Mouse (Mus musculus): ENCODE results near the gene Os9.

The Os9 gene

DNA sequence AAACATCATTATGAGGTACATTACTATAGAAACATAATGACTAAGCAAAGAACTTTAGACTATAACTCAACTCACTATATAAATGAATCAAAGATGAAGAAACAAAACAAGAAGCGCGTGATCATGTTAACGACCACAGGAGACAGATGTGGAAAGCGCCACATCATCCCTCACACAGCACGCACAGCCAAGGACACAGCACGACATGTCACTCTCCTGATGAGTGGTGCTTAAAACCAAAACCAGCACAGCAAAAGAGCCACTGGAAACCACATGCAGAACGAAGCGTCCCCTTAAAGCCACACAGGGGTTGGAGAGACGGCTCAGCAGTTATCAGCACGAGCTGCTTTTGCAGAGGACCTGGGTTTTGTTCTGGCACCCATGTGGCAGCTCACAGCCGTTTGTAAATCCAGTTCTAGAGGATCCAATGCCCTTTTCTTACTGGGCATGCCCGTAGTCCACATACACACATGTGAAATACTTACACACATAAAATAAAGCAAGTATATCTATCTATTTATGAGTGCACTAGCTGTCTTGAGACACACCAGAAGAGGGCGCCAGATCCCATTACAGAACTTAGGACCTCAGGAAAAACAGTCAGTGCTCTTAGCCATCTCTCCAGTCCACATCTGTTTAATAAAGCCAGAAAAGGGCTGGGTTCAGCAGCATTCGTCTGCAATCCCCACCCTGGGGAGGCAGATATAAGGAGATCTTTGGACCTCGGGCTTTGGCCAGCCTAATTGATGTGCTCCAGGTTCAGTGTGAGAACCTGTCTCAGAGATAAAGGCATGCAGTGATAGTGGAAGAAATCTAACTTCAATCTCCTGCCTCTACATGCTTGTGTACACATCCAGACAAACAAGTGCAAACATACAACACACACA, 9.7 kb downstream of the Os9 start:
- DNase-seq, result peak in 1 of 2 experiments; percentile 8

GRCm38 (mm10) chr10:127108262-127108583, 12.7 kb downstream of the Os9 start:
- DNase-seq, result peak in 1 of 2 experiments; percentile 9

GRCm38 (mm10) chr10:127107563-127108261, 13.2 kb downstream of the Os9 start:
- DNase-seq, result peak in 1 of 2 experiments; percentile 13

- peak in 1 of 2 experiments; percentile 9 for DNase-seq
Observed at GRCm38 (mm10) chr10:127103631-127104030, 17.3 kb downstream of the Os9 start.

GRCm38 (mm10) chr10:127101151-127101550, 19.8 kb downstream of the Os9 start:
- DNase-seq, result no peak

- DNase-seq, result no peak
Observed at GRCm38 (mm10) chr10:127100414-127100813, 20.5 kb downstream of the Os9 start.

GRCm38 (mm10) chr10:127099868-127100267, 21.1 kb downstream of the Os9 start:
- no peak for DNase-seq

DNA sequence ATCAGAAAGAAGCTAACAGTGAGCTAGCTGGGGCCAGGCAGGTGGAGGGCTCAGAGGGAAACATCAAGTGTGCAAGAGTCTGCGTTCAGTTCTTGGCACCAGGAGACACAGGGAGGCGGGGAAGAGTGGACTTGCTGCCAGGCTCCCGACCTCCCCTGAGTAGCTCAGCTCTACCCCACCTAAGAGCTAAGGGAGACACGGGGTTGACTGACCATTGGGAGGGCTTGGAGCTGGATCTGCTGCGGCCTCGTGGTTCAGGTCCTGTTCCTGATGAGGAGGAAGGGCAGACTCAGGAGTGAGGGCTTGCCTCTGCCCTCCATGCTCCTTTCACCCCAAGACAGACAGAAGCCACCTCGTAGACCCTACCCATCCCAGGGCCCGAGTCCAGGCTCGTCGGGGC, 21.7 kb downstream of the Os9 start:
- peak in 1 of 2 experiments; percentile 21 for DNase-seq

DNA sequence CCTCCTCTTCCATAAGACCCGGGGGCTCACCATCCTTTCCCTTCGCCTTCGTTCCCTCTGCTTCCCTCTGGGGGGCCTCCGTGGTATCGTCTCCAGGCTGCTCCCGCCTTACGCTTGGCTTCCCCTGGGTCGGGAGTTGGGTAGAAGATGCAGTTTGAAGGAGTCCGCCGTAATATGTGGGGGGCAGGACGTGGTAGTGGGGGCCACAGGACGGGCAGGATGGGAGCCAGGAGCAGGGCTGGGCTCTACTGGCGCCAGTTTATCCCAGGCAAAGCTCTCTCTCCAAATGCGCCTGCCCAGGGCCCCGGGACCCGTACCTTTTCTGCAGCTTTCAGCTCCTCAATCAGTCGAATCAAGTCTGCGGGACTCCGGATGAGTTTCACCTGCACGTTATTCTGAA, 22.4 kb downstream of the Os9 start:
- DNase-seq, result no peak

- peak; percentile 49 to 60 for DNase-seq
Observed at GRCm38 (mm10) chr10:127094382-127094802, 26.5 kb downstream of the Os9 start.

- DNase-seq, result no peak
Observed at GRCm38 (mm10) chr10:127092742-127093141, 28.2 kb downstream of the Os9 start.

- peak; percentile 55 to 66 for DNase-seq
Observed at GRCm38 (mm10) chr10:127091507-127092396, 29.2 kb downstream of the Os9 start.

GRCm38 (mm10) chr10:127090560-127091411, 30.1 kb downstream of the Os9 start:
- DNase-seq, result peak; percentile 71 to 72

DNA sequence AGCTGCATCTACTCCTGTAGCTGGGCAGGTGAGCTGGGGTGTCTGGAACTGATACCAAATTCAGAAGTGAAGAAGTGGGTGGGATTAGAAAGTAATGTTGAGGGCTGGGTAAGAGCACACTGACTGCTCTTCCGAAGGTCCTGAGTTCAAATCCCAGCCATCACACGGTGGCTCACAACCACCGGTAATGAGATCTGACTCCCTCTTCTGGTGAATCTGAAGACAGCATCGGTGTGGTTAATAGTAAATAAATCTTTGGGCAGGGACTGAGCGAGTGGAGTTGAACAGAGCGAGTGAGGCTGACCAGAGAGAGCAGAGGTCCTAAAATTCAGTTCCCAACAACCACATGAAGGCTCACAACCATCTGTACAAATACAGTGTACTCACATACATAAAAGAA, 35.3 kb downstream of the Os9 start:
- DNase-seq, result no peak

DNA sequence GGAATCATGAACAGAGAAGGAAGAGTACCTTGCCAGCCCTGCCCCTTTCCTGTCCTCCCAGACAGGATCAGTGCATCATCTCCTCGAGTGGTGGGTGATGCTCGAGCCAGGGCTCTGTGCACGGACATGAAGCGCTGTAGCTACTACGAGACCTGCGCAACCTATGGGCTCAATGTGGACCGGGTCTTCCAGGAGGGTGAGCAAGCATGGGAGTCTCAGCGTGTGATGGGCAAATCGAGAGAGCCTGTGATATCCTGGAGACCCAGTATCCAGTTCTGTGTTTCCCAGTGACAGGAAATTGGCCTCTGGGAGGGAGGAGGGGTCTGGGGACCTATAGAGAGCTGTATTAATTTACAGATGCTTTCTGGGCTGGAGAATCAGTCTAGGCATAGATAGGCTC, 35.9 kb downstream of the Os9 start:
- no peak for DNase-seq

DNA sequence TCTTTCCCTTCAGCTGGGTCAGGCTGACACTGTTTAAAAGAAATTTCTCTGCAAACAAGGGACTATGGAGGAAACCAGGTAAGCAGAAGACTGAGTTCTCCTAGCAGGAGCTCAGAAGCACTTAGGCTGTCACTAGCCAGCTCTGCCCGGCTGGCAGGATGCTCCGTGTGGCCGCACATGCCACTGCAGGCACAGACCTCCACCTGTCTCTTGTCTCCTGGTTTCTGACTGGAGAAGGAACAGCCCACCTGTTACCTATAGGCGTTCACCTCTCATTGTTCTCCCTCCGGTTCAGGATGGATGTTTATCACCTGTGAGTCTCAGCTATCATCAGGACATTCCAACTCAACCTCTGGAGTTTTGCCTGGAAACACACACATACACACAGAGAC, 37.0 kb downstream of the Os9 start:
- DNase-seq, result no peak

DNA sequence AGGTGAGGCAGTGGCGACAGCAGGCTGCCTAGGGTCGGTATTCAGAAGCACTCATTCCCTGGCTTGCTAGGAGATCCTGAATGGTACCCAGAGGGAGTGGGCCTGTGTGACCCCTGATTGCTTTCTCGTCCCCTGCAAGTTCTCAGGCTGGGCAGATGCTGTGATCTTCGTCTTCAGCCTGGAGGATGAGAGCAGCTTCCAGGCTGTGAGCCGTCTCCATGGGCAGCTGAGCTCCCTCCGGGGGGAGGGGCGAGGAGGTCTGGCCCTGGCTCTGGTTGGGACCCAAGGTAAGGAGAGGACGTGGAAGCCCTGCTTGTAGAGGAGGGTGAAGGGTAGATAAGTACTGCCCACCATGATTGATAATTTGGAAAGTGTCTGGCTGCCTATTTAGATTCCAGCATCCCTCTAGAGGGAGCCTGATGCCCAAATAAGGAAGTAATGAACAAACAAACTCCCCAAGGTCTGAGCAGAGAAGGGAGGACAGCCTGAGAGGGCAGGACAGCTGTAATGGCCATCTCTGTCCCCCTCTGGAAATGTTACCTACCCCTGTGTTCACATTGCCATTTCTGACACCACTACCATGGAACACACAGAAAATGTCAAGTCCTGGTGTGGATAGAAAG, 37.5 kb downstream of the Os9 start:
- DNase-seq, result no peak

DNA sequence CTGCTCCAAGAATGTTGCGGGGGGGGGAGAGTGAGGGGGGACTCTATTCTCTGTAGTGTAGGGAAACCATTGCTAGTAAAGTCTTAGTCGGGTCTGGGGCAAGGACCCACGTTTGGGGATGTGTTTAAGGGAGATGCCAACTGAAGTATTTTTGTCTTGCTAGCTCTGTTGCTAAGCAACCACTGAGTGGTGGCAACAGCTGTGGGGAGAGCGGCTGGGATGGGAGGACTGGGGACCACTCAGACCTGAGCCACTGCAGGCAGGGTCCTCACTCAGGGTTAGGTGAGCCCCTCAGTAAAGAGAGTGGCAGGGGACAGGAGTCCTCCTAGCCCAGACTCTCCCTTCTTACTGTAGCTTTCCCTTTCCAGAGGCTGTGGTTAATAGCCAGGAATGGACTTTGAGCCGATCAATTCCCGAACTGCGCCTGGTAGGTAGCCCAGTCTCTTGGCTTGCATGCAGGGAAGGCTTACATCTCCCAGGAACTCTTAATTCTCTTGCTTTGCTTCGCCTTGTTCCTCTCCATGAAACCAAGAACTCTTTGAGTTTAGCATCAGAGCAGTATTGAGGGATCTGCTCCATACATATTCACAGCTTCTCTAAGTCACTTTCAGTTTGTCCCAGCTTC, 38.8 kb downstream of the Os9 start:
- DNase-seq, result no peak

DNA sequence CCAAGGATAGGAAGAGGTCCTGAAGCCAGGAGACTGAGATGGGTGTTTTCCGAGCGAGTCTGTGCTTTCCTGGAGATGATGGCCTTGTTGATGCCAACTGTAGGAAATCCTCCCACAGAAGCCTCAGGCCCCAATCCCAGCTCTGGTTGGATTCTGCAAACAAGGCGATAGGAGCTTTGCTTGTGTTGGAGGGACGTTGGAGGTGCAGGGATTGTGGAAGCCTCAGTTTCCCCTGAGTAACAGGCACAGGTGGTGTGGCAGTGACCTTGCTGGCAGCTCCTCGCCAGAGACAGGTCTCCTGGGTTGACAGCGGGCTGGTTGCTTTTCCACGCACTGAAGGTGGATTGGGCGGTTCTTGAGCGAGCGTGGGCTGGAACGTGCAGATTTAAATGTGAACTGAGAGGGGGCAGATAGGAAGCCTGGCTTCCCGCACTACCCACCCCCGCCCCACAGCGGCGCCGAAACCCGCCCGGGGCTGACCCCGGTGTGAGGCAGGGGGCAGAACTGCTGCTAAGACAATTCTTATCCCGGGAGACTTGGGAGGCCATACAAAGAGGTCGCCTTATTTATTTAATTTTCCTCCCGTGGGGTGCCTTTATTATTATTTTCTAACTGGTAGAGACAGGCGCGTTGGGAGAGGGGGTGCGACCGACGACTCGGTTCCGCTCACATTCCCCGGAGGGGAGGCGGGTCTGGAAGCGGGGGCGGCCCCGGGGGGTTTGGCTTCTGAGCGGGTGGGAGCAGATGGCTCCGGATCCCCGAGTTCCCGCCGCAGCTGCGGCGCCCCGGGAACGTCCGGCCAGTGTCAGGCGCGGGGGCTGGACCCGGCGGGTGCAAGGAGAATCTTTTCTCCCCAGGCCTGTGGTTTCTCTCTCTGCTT, 39.8 kb downstream of the Os9 start:
- DNase-seq, result no peak

Measured in lung, postnatal 4 days (tissue).